Mouse (Mus musculus) urinary bladder, postnatal 10 days (tissue): ENCODE measurements at regions not wholly inside any gene's neighbourhood (a gene's known extent, or its start where the extent isn't known, plus 50 kb on each side); places are given as distances from the start of the nearest gene placed in this dataset.

Source experiments
- DNase-seq: peaks from one replicate; pipeline ENCODE4 v3.0.0; 2022; ENCODE audit warnings: low spot score

DNA sequence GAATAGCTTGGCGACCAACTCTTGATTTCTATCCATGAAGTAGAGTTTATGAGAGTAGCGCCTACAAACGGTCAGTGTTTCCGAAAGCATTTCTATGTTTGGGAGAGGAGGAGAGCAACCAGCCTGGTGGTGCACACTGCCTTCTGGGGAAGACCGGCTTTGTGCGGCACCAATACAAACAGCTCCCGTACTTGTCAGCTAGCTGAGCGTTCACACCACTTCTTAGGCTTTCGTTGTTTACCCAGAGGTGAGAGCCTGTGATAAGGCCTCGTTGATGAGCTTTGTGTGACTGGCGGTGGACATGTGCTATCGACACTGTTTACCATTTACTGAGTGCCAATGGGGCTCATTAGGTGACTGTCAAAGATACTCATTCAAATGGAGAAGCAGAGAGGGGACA lies 162.0 kb downstream of the Chic2 start:
- DNase-seq, result no peak

GRCm38 (mm10) chr5:74880669-74881226 lies 163.8 kb downstream of the Chic2 start:
- DNase-seq, result no peak

GRCm38 (mm10) chr5:74880048-74880437 lies 164.5 kb downstream of the Chic2 start:
- no peak for DNase-seq

GRCm38 (mm10) chr5:74879098-74880047 lies 165.2 kb downstream of the Chic2 start:
- DNase-seq, result no peak

DNA sequence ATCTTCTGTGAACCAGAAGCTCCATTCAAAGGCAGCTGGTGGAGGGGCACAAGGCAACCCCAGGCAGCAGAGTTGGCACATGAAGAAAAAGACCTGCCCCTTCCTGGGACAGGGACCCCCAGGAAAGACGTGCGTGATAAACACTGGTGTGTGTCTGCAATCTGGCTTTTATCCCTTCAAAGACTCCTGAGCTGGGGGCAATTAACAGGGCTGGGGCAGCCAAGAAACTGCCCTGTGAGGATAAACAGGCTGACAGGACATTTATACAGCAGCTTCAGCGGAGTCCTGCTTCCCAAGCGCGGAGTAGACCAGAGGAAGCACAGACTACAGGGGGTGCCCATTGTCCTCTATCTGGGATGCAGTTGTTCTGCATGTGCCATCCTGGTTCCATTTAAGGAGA lies 167.0 kb downstream of the Chic2 start:
- DNase-seq, result no peak

GRCm38 (mm10) chr5:74877185-74877584 lies 167.4 kb downstream of the Chic2 start:
- DNase-seq, result no peak

DNA sequence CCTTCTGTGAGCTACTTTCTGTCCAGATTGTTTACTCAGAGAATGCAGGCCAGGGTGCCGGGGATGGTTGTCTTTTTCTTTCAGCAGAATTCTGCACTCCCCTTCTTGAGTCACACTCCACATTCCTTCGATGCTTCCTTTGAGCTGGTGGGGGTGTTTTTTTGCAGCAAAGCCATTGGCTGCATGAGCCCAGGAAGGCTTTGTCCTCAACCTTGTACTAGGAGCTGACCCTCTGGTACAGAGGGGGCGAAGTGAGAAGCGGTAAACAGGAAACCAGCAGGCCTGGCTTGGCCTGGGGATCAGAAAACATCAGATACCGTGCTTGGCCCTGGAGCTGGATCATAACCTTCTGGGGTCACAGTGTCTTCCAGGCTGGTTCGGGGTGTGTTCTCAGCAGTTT lies 169.9 kb downstream of the Chic2 start:
- no peak for DNase-seq

- no peak for DNase-seq
Observed at GRCm38 (mm10) chr5:74870615-74871014, 167.9 kb upstream of the Lnx1 start.

DNA sequence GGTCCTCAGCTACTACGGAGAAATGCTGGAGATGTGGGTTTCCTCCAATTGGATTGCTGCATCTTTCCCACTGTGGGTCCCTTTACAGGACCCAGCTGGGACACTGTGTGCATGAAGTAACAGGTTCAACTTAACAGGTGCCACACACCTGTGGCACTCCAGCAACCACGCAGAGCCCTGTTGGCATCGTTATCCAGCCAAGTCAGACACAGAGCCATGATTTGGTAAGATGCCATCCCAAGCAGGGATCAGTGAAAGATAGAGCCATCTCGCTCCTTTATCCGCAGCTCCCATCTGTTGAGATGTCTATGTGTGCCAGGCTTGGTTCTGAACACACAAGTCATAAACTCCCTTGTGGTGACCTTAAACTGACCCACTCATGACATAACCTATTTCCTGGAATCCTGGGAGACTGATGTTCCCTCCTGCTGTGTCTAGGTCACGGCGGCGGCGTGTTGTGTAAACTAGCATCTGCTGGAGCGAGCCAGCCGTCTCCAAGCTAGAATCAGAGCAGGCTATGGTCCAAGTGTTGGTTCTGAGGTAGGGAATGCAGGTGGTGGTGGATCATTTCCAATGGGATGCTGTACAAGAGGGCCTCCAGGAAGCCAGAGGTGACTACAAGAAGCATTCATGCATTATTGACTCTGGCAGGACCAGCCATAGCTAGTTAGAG lies 164.5 kb upstream of the Lnx1 start:
- no peak for DNase-seq

- no peak for DNase-seq
Observed at GRCm38 (mm10) chr5:74866697-74867096, 164.0 kb upstream of the Lnx1 start.

GRCm38 (mm10) chr5:74865446-74865845 lies 162.7 kb upstream of the Lnx1 start:
- DNase-seq, result no peak

- DNase-seq, result no peak
Observed at GRCm38 (mm10) chr5:74864540-74865157, 161.9 kb upstream of the Lnx1 start.

GRCm38 (mm10) chr5:74861297-74861696 lies 158.6 kb upstream of the Lnx1 start:
- no peak for DNase-seq

DNA sequence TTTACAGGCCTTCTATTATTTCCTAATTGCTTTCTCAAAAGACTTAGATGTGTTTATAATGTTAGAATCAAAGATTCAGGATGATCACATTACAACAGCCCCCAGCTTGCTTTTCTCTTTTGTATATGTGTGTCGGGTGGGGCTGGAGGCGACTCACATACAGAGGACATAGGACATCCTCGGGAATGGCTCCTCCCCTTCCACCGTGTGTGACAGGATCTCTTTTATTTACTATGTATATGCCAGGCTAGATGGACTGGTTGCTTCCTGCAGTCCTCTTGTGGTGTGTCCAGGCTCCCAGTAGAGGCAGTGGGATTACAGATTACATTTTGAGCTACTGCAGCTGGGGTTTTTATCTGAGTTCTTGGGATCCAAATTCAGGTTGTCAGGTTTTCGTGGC lies 155.1 kb upstream of the Lnx1 start:
- no peak for DNase-seq

DNA sequence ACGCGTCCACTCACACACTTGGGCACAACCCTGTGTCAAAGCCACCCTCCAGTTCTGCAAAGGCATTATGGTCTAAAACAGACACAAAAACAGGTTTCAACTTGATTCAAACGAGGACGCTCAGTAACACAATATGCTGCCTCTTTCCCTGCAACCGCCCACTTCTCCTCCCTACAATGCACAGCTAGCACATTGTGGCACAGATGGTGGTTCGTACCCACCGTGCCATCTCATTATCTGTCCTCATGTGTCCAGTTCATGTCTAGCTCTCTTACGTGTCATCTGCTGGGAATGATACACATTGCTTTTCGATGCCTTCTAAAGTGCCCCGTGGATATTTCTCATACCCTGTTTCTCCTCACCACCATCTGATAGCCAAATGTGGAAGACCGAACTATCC lies 154.4 kb upstream of the Lnx1 start:
- DNase-seq, result no peak

DNA sequence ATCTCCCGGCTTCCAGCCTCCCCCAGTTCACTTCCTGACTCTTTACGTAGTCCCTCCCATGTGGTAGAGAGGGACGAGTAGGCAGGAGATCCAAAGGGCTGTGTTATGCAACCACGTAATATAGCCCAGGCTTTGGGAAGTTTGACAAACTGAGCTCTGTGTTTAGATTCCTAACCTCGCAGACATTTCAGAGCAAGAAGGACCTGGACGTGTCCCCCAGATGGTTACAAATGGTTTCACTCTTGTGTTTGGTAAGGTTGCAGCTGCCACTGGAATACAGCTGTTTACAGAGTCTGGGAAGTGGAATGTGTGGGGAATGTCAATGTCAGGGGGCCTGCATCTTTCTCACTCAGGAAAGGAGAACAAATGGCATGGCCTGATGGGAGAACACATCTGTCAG lies 145.1 kb upstream of the Lnx1 start:
- DNase-seq, result no peak

GRCm38 (mm10) chr5:74846674-74847073 lies 144.0 kb upstream of the Lnx1 start:
- no peak for DNase-seq

DNA sequence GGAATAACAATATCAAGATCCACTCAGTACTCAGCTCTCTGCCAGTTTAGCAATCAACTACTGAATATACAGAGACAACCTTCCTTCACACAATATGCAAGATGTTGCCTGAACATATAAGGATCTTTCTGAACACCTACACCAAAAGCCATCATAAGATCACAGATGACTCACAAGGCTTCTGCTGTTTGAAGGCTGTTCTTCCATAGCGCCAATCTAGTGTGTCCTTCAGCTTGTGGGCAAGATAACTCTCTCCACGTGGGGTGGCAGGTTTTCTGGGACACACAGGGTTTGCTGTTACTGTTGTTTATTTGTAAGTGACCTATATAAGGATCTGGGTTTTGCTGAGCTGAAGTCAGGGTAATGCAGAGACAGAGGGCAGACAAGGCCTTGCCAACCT lies 131.7 kb upstream of the Lnx1 start:
- DNase-seq, result no peak

DNA sequence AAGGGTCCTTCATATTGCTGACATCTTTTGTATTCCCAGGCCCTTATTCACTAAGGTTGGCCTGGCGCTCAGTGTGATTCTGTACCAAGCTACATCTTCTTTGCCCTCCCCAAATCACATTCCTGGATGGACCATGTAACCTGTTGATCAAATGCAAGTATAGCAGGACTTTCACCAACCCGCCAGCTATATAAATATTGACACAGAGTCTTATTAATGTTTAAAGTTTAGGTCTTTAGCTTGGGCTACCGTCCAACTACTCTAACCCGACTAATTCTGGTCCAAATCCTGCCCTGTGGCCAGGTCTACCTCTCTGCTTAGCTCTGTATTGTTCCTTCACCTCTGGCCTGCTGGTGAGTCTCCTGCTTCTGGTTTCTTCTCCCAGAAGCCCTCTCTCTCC lies 131.2 kb upstream of the Lnx1 start:
- DNase-seq, result no peak

DNA sequence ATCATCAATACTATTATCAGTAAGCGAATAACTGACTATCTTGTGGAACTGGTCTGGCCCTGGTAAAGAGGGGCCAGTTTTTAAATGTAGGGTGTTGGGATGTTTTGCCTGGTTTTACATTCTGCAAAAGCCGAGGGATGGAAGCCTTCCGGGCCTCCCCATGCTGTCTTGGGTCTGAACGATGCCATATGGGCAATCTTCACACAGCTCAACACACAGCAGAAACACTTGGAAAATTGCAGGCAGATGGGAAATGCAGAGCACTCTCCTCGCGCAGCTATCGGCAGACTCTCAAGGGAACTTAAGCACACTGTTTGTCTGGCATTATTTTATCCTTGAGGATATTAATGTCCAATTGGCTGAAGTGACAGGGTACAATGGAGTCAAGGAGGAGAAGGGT lies 129.3 kb upstream of the Lnx1 start:
- DNase-seq, result no peak

DNA sequence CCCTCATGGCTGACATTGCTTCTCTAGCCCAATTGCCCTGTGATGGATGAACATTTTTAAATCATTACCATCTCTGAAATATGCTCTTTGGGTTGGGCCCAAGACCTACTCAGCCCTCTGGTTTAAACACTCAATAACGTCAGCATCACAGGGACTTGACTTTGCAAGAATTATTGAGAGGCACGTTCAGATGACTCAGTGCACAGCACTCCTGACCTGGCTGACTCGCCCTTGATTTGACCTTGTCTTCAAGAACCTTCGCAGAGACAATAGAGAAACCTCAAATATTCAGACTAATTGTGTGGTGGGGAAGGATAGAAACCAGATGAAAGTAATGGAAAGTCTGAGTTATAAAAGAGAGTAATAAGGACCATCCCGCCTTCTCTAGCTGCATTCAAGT lies 127.9 kb upstream of the Lnx1 start:
- no peak for DNase-seq

DNA sequence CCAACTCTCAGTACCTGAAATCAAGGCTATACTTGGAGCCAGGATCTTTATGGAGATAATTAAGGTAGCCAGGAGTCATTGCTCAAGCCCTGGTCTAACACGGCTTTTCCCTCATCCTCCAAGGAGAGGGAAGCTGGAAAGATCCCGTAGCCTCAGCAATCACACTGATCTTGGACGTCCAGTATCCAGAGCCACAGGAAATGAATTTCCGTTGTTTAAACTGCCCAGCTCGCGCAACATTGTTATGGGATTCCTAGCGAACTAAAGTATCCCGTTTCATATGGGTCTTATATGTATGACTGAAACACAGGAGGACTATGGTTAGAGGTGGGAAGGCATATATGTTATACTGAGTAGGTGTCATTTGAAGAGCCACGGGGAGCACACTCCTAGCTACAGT lies 126.3 kb upstream of the Lnx1 start:
- DNase-seq, result no peak

GRCm38 (mm10) chr5:74827944-74828343 lies 125.2 kb upstream of the Lnx1 start:
- DNase-seq, result no peak
